Mouse (Mus musculus) liver, adult 2 months (tissue): ENCODE data around the gene Neu1.

Experiments
- CTCF ChIP-seq: fragments of 200-500 bp; IDR thresholded peaks from 2 replicates; pipeline ENCODE4 v1.5.1; 2011; ENCODE audit warnings: low read depth, low read length, control low read depth
- POLR2A ChIP-seq: fragments of 200-500 bp; IDR thresholded peaks from 2 replicates; pipeline ENCODE4 v1.6.1; 2011; ENCODE audit warnings: low read length, control low read depth; ENCODE audit not compliant: insufficient read depth; ENCODE audit errors: extremely low read depth

- TF ChIP-seq CTCF (no peak), POLR2A (no peak)
These were observed 40.8 kb upstream of the Neu1 start for GRCm38 (mm10) chr17:34890074-34890743.
